ENCODE assay signal across 32 mouse cellular contexts in genomic region chr1:78602039-78602438, GRCm38 (mm10). TPM values are rescaled to one million over a fixed set of nuclear protein-coding genes. Genes with fewer than 3 reads are reported as not detected.
DNase-seq lines count a peak whose midpoint lies in the region; ATAC-seq lines count a peak whose summit lies in the region.
"Had no signal": no experiment of that assay in that cellular context is flagged by ENCODE, and none has a peak within 500 bp of the region (broad histone marks: within the 10 kb centered on the region; RNA-seq: fewer than 3 reads in every experiment).

No protein-coding gene starts in this region.

- no peaks in the 10 kb centered on the region for H3K27me3 ChIP-seq in midbrain, embryonic 11.5 days (ENCODE audit: control insufficient read depth, insufficient read depth, low read length)
- no peaks in the 10 kb centered on the region for H3K27me3 ChIP-seq in midbrain, embryonic 15.5 days (replicated peaks)
- no peaks in the 10 kb centered on the region for H3K27me3 ChIP-seq in intestine, embryonic 15.5 days (replicated peaks)
- no peaks in the 10 kb centered on the region for H3K27me3 ChIP-seq in hindbrain, embryonic 13.5 days
- H3K27me3 ChIP-seq: embryonic facial prominence, embryonic 13.5 days; forebrain, embryonic 15.5 days; limb, embryonic 15.5 days; midbrain, embryonic 12.5 days; neural tube, embryonic 15.5 days; Patski had no signal

- WGBS in midbrain, embryonic 11.5 days: 9% methylated on average over 3 of the region's 3 CpGs
- 10% methylated on average over 3 of the region's 3 CpGs for WGBS in midbrain, embryonic 15.5 days
- WGBS in intestine, embryonic 15.5 days: 0% methylated on average over 3 of the region's 3 CpGs
- WGBS in hindbrain, embryonic 13.5 days: 7% methylated on average over 3 of the region's 3 CpGs

- H3K4me3 ChIP-seq in midbrain, embryonic 11.5 days (ENCODE audit: low read depth, low read length): no peak overlapping the region
- H3K4me3 ChIP-seq in midbrain, embryonic 15.5 days: no peak overlapping the region
- H3K4me3 ChIP-seq in intestine, embryonic 15.5 days (replicated peaks): no peak overlapping the region
- H3K4me3 ChIP-seq in hindbrain, embryonic 13.5 days: no peak overlapping the region
- H3K4me3 ChIP-seq: embryonic facial prominence, embryonic 13.5 days; forebrain, embryonic 10.5 days; forebrain, embryonic 15.5 days; gastrocnemius, adult 2 months; hindbrain, embryonic 10.5 days; limb, embryonic 10.5 days; limb, embryonic 15.5 days; midbrain, embryonic 12.5 days; neural tube, embryonic 15.5 days had no signal

- H3K4me2 ChIP-seq in midbrain, embryonic 11.5 days: no peak overlapping the region
- H3K4me2 ChIP-seq in midbrain, embryonic 15.5 days: no peak overlapping the region
- H3K4me2 ChIP-seq in intestine, embryonic 15.5 days (replicated peaks): no peak overlapping the region
- no peak overlapping the region for H3K4me2 ChIP-seq in hindbrain, embryonic 13.5 days
- H3K4me2 ChIP-seq: embryonic facial prominence, embryonic 13.5 days; forebrain, embryonic 15.5 days; limb, embryonic 15.5 days; midbrain, embryonic 12.5 days; neural tube, embryonic 15.5 days had no signal

- H3K9me3 ChIP-seq in midbrain, embryonic 11.5 days (ENCODE audit: control insufficient read depth, low read length): no peaks in the 10 kb centered on the region
- no peaks in the 10 kb centered on the region for H3K9me3 ChIP-seq in midbrain, embryonic 15.5 days
- H3K9me3 ChIP-seq in intestine, embryonic 15.5 days: no peaks in the 10 kb centered on the region
- H3K9me3 ChIP-seq in hindbrain, embryonic 13.5 days: no peaks in the 10 kb centered on the region
- H3K9me3 ChIP-seq: embryonic facial prominence, embryonic 13.5 days; forebrain, embryonic 10.5 days; forebrain, embryonic 15.5 days; hindbrain, embryonic 10.5 days; limb, embryonic 10.5 days; limb, embryonic 15.5 days; midbrain, embryonic 12.5 days; neural tube, embryonic 15.5 days had no signal

- H3K27ac ChIP-seq in midbrain, embryonic 11.5 days (ENCODE audit: low read depth, low read length): no peak overlapping the region
- H3K27ac ChIP-seq in midbrain, embryonic 15.5 days: no peak overlapping the region
- H3K27ac ChIP-seq in intestine, embryonic 15.5 days: no peak overlapping the region
- H3K27ac ChIP-seq in hindbrain, embryonic 13.5 days: no peak overlapping the region
- H3K27ac ChIP-seq: embryonic facial prominence, embryonic 13.5 days; forebrain, embryonic 10.5 days; forebrain, embryonic 15.5 days; gastrocnemius, adult 2 months; hindbrain, embryonic 10.5 days; hindbrain, postnatal 0 days; limb, embryonic 10.5 days; limb, embryonic 15.5 days; midbrain, embryonic 12.5 days; neural tube, embryonic 15.5 days had no signal

- no peaks in the 10 kb centered on the region for H3K4me1 ChIP-seq in midbrain, embryonic 11.5 days (ENCODE audit: control insufficient read depth, insufficient read depth, low read length)
- no peaks in the 10 kb centered on the region for H3K4me1 ChIP-seq in midbrain, embryonic 15.5 days
- no peaks in the 10 kb centered on the region for H3K4me1 ChIP-seq in intestine, embryonic 15.5 days (replicated peaks)
- H3K4me1 ChIP-seq in hindbrain, embryonic 13.5 days (replicated peaks): no peaks in the 10 kb centered on the region
- H3K4me1 ChIP-seq: embryonic facial prominence, embryonic 13.5 days; forebrain, embryonic 15.5 days; limb, embryonic 15.5 days; neural tube, embryonic 15.5 days had no signal

- ATAC-seq in midbrain, embryonic 11.5 days (ENCODE audit: low FRiP score): no peak
- no peak for ATAC-seq in midbrain, embryonic 15.5 days (replicated peaks)
- peak; percentile 86 for ATAC-seq in intestine, embryonic 15.5 days
- ATAC-seq in hindbrain, embryonic 13.5 days (ENCODE audit: low FRiP score): no peak
- ATAC-seq: activated CD4-positive, CD25-positive, alpha-beta regulatory T cell, adult 4 months; forebrain, embryonic 15.5 days; hindbrain, postnatal 0 days; Patski had no signal

- no peaks in the 10 kb centered on the region for H3K36me3 ChIP-seq in midbrain, embryonic 11.5 days (ENCODE audit: control insufficient read depth, insufficient read depth, low read length)
- H3K36me3 ChIP-seq in midbrain, embryonic 15.5 days (replicated peaks): no peaks in the 10 kb centered on the region
- H3K36me3 ChIP-seq in intestine, embryonic 15.5 days: no peaks in the 10 kb centered on the region
- H3K36me3 ChIP-seq in hindbrain, embryonic 13.5 days: no peaks in the 10 kb centered on the region
- H3K36me3 ChIP-seq: embryonic facial prominence, embryonic 13.5 days; forebrain, embryonic 10.5 days; forebrain, embryonic 15.5 days; hindbrain, embryonic 10.5 days; limb, embryonic 10.5 days; limb, embryonic 15.5 days; midbrain, embryonic 12.5 days; neural tube, embryonic 15.5 days had no signal

- DNase-seq in midbrain, embryonic 11.5 days (ENCODE audit: low spot score, missing footprints): peak; percentile 66
- peak; percentile 69 for DNase-seq in WW6 (ENCODE audit: low read depth, low spot score)
- DNase-seq in spleen, adult 18-20 months: no peak
- no peak for DNase-seq in natural killer cell, adult 2 months (ENCODE audit: low spot score in 2 of 2)
- DNase-seq: adrenal gland, adult 2 months; adrenal gland, postnatal 36 days; B cell, adult 2 months; cerebellum, adult 18-20 months; cerebellum, postnatal 10 days; gastrocnemius, adult 2 months; heart, postnatal 14 days; kidney, adult 2 months; kidney, postnatal 36 days; layer of hippocampus, postnatal 36 days; lung, postnatal 36 days; right cerebral cortex, postnatal 25 days; thymus, adult 18-20 months; thymus, postnatal 36 days had no signal

- H3K9ac ChIP-seq in midbrain, embryonic 11.5 days (ENCODE audit: low read length): no peak overlapping the region
- H3K9ac ChIP-seq in midbrain, embryonic 15.5 days: no peak overlapping the region
- H3K9ac ChIP-seq in intestine, embryonic 15.5 days: no peak overlapping the region
- no peak overlapping the region for H3K9ac ChIP-seq in hindbrain, embryonic 13.5 days
- H3K9ac ChIP-seq: embryonic facial prominence, embryonic 13.5 days; forebrain, embryonic 15.5 days; limb, embryonic 15.5 days; midbrain, embryonic 12.5 days; neural tube, embryonic 15.5 days had no signal

RNA-seq across cellular contexts. Expression of gene Acsl3, which starts 55.6 kb away (rescaled TPM):
- 97.9 and 109 TPM in 2 replicates for polyA plus RNA-seq in midbrain, embryonic 11.5 days (2014; fragmentation: Nextera tagmentation; extraction: Ambion mirVana)
- polyA plus RNA-seq in midbrain, embryonic 15.5 days (2015; fragmentation: Nextera tagmentation; extraction: Ambion mirVana): 98.9 and 106 TPM in 2 replicates
- polyA plus RNA-seq in intestine, embryonic 15.5 days (2015; fragmentation: Nextera tagmentation; extraction: Ambion mirVana): 88.0 and 97.5 TPM in 2 replicates
- 73.3 and 78.5 TPM in 2 replicates for polyA plus RNA-seq in hindbrain, embryonic 13.5 days (2015; fragmentation: Nextera tagmentation; extraction: Ambion mirVana)

RNA-seq across cellular contexts. Expression of gene Utp14b, which starts 55.8 kb away (rescaled TPM):
- 5.3 and 6.0 TPM in 2 replicates for polyA plus RNA-seq in midbrain, embryonic 11.5 days (2014; fragmentation: Nextera tagmentation; extraction: Ambion mirVana)
- polyA plus RNA-seq in midbrain, embryonic 15.5 days (2015; fragmentation: Nextera tagmentation; extraction: Ambion mirVana): 1.8 and 2.2 TPM in 2 replicates
- 4.0 and 4.1 TPM in 2 replicates for polyA plus RNA-seq in intestine, embryonic 15.5 days (2015; fragmentation: Nextera tagmentation; extraction: Ambion mirVana)
- polyA plus RNA-seq in hindbrain, embryonic 13.5 days (2015; fragmentation: Nextera tagmentation; extraction: Ambion mirVana): 2.6 and 2.9 TPM in 2 replicates

Comparison
In these comparisons a context has a peak if more than half of its experiments do, and no peak if none do; other contexts are left out.
1. DNase-seq: peak in midbrain, embryonic 11.5 days (single experiment) and WW6 (single experiment); none in spleen, adult 18-20 months (0 of 2) and natural killer cell, adult 2 months (0 of 2).